Mouse (Mus musculus): Measurements from ENCODE around the gene Rnf214.

DNA sequence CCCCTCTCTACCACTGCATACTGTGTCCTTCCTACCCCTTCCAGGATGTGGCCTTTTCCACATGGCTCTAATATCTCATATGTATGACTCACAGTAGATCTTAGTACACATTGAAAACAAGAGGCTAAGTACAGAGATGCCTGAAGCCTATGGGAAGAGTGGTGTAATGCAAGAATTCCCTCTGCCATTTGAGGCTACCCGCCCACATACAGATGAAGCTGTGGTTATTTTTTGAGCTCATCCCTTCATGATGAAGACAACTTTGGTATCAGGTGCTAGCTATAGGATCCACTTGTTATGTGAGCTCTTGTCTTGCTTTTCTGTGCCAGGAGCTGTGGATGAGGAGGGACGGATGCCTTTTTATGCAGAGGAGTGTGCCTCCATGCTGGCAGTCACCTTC lies 8.9 kb upstream of the Rnf214 start:
- TF ChIP-seq CTCF (IDR thresholded peaks at IDR 0.05; ENCODE audit: low read depth), result no peak
- no peak for TF ChIP-seq EP300 (IDR thresholded peaks at IDR 0.05; ENCODE audit: low read depth)

Measured in liver, embryonic 14.5 days (tissue).